Mouse (Mus musculus): ENCODE measurements around the gene Camk1d. TPM values are rescaled to one million over a fixed set of nuclear protein-coding genes. Genes with fewer than 3 reads are reported as not detected.

Camk1d gene
- polyA plus RNA-seq, 1 experiment from 2014 or later, result 10.4 TPM

DNA sequence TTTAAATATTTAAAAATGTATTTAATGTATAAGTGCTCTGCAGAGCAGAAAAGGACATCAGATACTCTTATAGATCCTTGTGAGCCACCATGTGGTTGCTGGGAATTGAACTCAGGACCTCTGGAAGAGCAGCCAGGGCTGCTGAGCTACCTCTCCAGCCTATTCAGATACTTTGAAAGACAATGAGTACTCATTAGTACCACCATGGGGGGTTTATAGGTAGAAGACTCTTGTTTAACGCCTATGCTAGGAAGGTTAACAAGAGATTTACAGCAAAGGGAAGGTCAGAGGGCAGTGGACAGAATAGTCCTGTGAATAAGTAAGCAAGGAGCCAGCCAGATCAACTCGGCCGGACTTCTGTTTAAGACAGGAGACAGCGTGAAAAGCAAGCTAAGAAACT, 357.3 kb downstream of the Camk1d start:
- no peak for ATAC-seq (ENCODE audit: insufficient number of reproducible peaks, low FRiP score, low TSS enrichment, low read depth)
- Histone ChIP-seq H3K36me3 (no peaks in the 10 kb centered on the region), H3K9ac (no peak overlapping the region), H3K4me2 (replicated peaks) (no peak overlapping the region), H3K9me3 (replicated peaks) (no peaks in the 10 kb centered on the region), H3K4me1 (no peaks in the 10 kb centered on the region), H3K4me3 (replicated peaks) (no peak overlapping the region), H3K27me3 (no peaks in the 10 kb centered on the region), H3K27ac (replicated peaks) (no peak overlapping the region)
- WGBS, result 71% methylated on average over 4 of the region's 4 CpGs

DNA sequence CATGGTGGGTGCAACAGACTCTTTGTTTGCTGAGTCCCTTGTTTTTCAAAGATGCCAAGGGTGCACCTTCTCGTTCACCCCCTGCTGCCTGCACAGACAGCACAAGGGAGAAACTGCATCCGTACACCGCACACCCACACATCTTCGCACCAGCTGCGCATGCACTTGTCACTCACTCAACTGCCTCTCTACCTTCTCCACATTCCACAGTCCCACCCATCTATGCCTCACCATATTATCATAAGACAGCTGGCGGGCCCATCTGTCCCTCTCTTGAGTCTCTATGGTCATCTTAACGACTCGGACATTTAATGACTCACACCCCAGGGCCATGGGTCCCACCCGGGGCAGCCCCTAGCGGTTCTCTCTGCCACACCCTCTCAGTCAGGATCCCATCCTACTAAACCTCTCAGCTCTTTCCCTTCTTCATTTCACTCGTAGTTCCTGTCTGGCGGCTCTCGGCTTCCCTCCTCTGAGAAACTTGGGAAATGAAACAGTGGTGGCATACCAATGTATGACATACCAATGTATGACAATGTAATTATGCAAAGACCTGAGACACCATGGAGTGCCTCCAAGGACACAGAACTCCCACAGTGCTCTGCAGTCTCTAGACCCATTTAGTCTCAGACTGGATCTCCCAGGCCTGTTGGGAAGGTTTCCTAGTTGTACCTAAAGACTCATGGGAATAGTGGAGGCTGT, 361.3 kb downstream of the Camk1d start:
- Histone ChIP-seq H3K4me2 (replicated peaks) (no peak overlapping the region), H3K9me3 (replicated peaks) (no peaks in the 10 kb centered on the region), H3K9ac (no peak overlapping the region), H3K4me1 (no peaks in the 10 kb centered on the region), H3K36me3 (no peaks in the 10 kb centered on the region), H3K4me3 (replicated peaks) (no peak overlapping the region), H3K27me3 (no peaks in the 10 kb centered on the region), H3K27ac (replicated peaks) (no peak overlapping the region)
- no peak for ATAC-seq (ENCODE audit: insufficient number of reproducible peaks, low FRiP score, low TSS enrichment, low read depth)
- 79% methylated on average over 13 of the region's 13 CpGs for WGBS

DNA sequence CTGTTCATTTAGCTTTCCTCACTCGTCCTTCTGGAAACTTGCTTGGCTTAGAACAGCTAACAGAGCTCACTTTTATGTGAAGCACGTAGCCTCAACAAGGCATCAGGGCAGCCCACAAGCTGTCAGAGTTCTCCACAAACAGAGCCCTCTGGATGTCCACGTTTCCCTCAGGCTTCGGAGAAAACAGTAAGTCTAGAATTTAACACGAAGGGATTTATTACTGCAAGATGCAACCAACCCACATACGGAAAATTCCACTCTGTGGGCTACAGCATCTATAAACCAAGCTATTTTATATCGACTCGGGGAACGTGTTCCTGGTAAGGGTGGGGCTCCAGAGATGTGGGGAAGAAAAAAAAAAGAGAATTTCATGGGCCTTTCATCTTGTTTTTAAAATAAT, 369.0 kb downstream of the Camk1d start:
- Histone ChIP-seq H3K4me1 (no peaks in the 10 kb centered on the region), H3K4me3 (replicated peaks) (no peak overlapping the region), H3K9ac (no peak overlapping the region), H3K36me3 (no peaks in the 10 kb centered on the region), H3K9me3 (replicated peaks) (no peaks in the 10 kb centered on the region), H3K4me2 (replicated peaks) (no peak overlapping the region), H3K27me3 (no peaks in the 10 kb centered on the region), H3K27ac (replicated peaks) (no peak overlapping the region)
- no peak for ATAC-seq (ENCODE audit: insufficient number of reproducible peaks, low FRiP score, low TSS enrichment, low read depth)
- 45% methylated on average over 9 of the region's 9 CpGs for WGBS

DNA sequence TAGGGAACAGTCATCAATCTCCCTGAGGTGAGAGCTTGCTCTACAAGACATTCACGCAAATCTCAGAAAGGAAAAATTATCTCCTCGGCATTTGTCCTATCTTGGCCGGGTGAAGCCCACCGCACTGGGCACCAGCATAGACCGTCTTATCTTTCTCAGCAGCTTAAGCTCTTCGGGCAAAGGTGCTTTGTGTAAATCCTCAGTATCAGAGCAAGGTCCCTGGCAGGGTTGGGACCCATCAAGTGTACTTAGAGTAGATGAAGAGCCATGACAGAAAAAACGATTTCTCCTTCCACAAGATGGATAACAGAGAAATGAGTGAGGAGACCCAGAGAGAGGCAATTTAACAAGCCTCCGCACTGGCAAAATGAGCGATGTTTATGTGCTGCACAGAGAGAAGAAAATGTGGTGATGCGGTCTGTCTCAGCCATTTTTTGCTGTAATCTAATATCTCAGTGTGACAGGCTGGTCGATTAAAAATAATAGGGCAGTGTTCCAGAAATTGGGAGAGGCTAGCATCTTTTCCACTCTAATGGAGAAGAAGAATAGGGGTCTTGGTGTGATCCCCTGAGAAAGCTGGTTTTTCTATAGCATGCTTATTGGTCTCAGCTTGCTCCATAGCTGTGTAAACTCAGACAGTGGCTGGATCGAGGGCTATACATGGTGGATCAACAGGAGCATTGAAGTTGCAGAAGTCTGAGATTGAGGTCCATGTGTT, 386.6 kb downstream of the Camk1d start:
- H3K27ac ChIP-seq (replicated peaks), result no peak overlapping the region
- H3K9ac ChIP-seq, result no peak overlapping the region
- H3K4me1 ChIP-seq, result no peaks in the 10 kb centered on the region
- no peak overlapping the region for H3K4me3 ChIP-seq (replicated peaks)
- WGBS, result 74% methylated on average over 12 of the region's 12 CpGs
- H3K9me3 ChIP-seq (replicated peaks), result no peaks in the 10 kb centered on the region
- no peaks in the 10 kb centered on the region for H3K27me3 ChIP-seq
- no peak overlapping the region for H3K4me2 ChIP-seq (replicated peaks)
- ATAC-seq (ENCODE audit: insufficient number of reproducible peaks, low FRiP score, low TSS enrichment, low read depth), result no peak
- no peaks in the 10 kb centered on the region for H3K36me3 ChIP-seq

DNA sequence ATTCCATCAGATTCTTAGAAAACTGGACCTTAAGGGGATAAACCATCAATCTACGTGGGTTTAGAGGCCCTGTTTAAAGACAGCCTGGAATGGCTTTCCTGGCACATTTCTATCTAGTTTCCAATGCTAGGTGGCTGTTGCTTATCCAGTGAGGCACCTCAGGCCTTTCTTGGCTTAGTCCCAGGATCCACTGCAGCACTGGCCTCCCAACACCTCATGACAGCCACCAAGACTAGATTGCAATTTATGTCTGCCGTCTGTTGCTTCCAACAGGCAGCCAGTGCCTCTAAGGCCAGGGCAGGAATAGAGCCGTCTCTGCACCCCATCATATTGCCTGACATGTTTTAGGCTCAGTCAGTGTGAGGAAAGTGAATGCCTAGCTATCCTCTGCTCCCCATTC, 389.5 kb downstream of the Camk1d start:
- no peak overlapping the region for H3K27ac ChIP-seq (replicated peaks)
- H3K27me3 ChIP-seq, result no peaks in the 10 kb centered on the region
- H3K4me1 ChIP-seq, result no peaks in the 10 kb centered on the region
- no peaks in the 10 kb centered on the region for H3K36me3 ChIP-seq
- no peak overlapping the region for H3K4me3 ChIP-seq (replicated peaks)
- H3K4me2 ChIP-seq (replicated peaks), result no peak overlapping the region
- no peak overlapping the region for H3K9ac ChIP-seq
- no peak for ATAC-seq (ENCODE audit: insufficient number of reproducible peaks, low FRiP score, low TSS enrichment, low read depth)
- 79% methylated on average over 3 of the region's 3 CpGs for WGBS
- H3K9me3 ChIP-seq (replicated peaks), result no peaks in the 10 kb centered on the region

DNA sequence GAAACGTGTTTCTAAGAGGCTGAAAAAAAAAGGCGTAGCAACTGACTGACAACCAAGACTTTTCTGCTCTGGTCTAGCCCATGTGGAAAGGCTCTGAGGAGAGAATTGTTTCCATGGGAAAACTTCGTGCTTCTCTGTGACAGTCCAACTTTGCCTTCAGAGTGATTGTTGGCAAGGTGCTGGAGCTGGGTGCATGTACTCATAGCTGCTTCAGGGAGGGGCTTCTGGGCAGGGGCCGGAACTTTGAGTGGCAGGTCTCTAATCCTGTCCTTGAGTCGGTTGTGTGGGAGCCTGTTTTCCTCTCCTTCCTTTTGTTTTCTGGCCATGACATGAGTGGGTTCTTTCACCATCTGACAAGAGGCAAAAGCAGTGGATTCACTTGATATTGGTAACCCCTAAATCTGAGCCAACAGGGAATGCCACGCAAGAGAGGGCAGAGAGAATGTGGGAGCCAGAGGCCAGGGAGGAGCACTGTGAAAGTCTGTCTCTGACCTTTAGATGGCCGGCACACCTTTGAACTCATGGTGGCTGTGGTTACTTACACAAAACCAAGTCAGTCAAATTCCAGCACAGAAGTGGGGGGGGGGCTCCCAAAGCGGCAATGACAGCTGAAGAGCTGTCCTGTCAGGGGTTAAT, 392.5 kb downstream of the Camk1d start:
- H3K36me3 ChIP-seq, result no peaks in the 10 kb centered on the region
- H3K4me1 ChIP-seq, result no peaks in the 10 kb centered on the region
- H3K9ac ChIP-seq, result no peak overlapping the region
- H3K27me3 ChIP-seq, result no peaks in the 10 kb centered on the region
- H3K4me3 ChIP-seq (replicated peaks), result no peak overlapping the region
- WGBS, result 62% methylated on average over 8 of the region's 8 CpGs
- no peak overlapping the region for H3K27ac ChIP-seq (replicated peaks)
- no peaks in the 10 kb centered on the region for H3K9me3 ChIP-seq (replicated peaks)
- ATAC-seq (ENCODE audit: insufficient number of reproducible peaks, low FRiP score, low TSS enrichment, low read depth), result no peak
- no peak overlapping the region for H3K4me2 ChIP-seq (replicated peaks)

DNA sequence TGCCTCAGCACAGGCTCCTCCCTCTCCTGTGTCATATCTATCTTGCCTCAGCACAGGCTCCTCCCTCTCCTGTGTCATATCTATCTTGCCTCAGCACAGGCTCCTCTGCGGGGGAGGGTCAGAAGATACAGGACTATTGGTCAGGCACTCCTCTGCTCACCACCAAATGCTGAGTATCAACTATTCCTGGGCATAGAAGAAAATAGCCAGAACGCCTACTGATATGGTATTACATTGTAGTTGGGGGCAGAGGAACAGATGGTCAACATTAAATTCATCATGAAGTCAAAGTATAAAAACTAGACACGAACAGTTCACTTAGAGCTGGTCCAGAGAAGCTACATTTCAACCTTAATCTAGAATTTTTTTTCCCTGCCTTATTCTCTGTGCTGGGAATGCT, 395.2 kb downstream of the Camk1d start:
- Histone ChIP-seq H3K36me3 (no peaks in the 10 kb centered on the region), H3K9me3 (replicated peaks) (no peaks in the 10 kb centered on the region), H3K4me1 (0 out of 2 replicates have a peak, but pooled peaks cover 3% of the 10 kb centered on the region), H3K4me3 (replicated peaks) (no peak overlapping the region), H3K9ac (no peak overlapping the region), H3K27me3 (no peaks in the 10 kb centered on the region), H3K27ac (replicated peaks) (no peak overlapping the region), H3K4me2 (replicated peaks) (no peak overlapping the region)
- 74% methylated on average over 3 of the region's 3 CpGs for WGBS
- ATAC-seq (ENCODE audit: insufficient number of reproducible peaks, low FRiP score, low TSS enrichment, low read depth), result no peak

DNA sequence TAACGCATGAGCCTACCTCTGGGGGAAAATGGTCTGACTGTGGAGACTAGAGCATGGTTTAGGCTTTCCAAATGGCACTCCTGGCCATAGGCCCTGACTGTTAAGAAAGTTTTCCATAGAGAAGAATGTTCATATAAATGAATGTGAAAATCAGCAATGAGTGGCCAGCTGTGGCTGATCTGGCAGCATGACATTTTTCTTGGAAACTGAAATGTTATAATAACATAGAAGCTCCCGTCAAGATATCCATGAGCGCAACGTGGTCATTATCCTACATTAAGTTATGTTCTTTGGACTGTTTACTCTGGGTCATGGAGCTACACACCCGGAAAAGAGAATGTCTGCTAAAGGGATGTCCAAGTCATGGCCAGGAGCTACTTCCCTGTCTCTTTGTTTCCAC, 397.6 kb downstream of the Camk1d start:
- no peaks in the 10 kb centered on the region for H3K27me3 ChIP-seq
- H3K9ac ChIP-seq, result no peak overlapping the region
- H3K9me3 ChIP-seq (replicated peaks), result no peaks in the 10 kb centered on the region
- 0 out of 2 replicates have a peak, but pooled peaks cover 3% of the 10 kb centered on the region for H3K4me1 ChIP-seq
- no peak overlapping the region for H3K4me2 ChIP-seq (replicated peaks)
- H3K4me3 ChIP-seq (replicated peaks), result no peak overlapping the region
- no peak for ATAC-seq (ENCODE audit: insufficient number of reproducible peaks, low FRiP score, low TSS enrichment, low read depth)
- no peaks in the 10 kb centered on the region for H3K36me3 ChIP-seq
- WGBS, result 79% methylated on average over 5 of the region's 5 CpGs
- H3K27ac ChIP-seq (replicated peaks), result no peak overlapping the region

DNA sequence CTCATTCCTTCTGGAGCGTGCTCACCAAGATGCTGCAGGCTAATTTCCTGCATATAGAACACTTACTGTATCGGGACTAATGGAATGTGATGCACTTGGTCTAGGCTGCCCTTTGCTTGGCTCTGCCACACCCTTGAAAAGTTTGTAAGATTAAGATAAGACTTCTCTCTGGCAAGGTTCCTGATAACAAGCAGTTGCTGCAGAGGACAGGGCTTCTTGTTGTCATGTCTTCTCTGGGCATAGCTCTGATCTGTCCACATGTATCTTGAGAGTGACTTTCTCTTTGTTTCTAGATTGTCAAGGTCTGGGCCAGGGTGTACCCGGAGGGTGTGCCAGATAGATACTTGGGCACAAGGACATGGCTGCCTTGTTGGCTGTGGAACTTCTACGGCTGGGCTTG, 398.1 kb downstream of the Camk1d start:
- Histone ChIP-seq H3K27me3 (no peaks in the 10 kb centered on the region), H3K4me2 (replicated peaks) (no peak overlapping the region), H3K27ac (replicated peaks) (no peak overlapping the region), H3K9me3 (replicated peaks) (no peaks in the 10 kb centered on the region), H3K36me3 (no peaks in the 10 kb centered on the region), H3K4me3 (replicated peaks) (no peak overlapping the region), H3K4me1 (0 out of 2 replicates have a peak, but pooled peaks cover 3% of the 10 kb centered on the region), H3K9ac (no peak overlapping the region)
- no peak for ATAC-seq (ENCODE audit: insufficient number of reproducible peaks, low FRiP score, low TSS enrichment, low read depth)
- 82% methylated on average over 4 of the region's 4 CpGs for WGBS

DNA sequence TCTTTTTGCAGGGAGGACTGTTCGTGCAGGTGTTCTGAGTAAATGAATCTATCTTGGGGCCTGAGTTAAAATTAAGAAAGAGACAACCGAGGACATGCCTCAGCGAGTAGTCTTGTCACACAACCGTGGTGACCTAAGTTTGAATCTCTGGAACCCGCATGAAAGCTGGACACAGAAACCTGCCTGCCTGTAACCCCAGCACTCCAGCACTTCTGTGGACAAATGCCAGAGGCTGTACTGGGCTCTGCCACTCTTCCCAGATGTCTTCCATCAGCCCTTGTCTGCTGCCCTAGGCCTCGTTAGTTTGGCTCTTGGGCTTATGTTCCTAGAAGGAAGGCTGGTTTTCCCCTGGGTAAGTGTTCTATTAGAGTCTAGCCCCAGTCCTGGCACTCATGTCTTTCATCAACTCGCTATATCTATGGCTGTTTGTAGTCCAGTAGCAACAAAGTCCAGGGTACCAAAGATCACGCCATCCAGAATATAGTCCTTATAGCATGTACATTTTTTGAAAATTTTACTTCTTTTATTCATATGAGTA, 399.0 kb downstream of the Camk1d start:
- Histone ChIP-seq H3K9ac (no peak overlapping the region), H3K36me3 (peaks cover 2% of the 10 kb centered on the region; the same call in 1 of the 2 replicates), H3K4me3 (replicated peaks) (no peak overlapping the region), H3K4me2 (replicated peaks) (no peak overlapping the region), H3K27ac (replicated peaks) (0 out of 2 replicates have a peak overlapping the region, but pooled peaks have one; percentile 34), H3K4me1 (0 out of 2 replicates have a peak, but pooled peaks cover 3% of the 10 kb centered on the region), H3K27me3 (no peaks in the 10 kb centered on the region), H3K9me3 (replicated peaks) (no peaks in the 10 kb centered on the region)
- no peak for ATAC-seq (ENCODE audit: insufficient number of reproducible peaks, low FRiP score, low TSS enrichment, low read depth)
- 60% methylated on average over 8 of the region's 8 CpGs for WGBS

DNA sequence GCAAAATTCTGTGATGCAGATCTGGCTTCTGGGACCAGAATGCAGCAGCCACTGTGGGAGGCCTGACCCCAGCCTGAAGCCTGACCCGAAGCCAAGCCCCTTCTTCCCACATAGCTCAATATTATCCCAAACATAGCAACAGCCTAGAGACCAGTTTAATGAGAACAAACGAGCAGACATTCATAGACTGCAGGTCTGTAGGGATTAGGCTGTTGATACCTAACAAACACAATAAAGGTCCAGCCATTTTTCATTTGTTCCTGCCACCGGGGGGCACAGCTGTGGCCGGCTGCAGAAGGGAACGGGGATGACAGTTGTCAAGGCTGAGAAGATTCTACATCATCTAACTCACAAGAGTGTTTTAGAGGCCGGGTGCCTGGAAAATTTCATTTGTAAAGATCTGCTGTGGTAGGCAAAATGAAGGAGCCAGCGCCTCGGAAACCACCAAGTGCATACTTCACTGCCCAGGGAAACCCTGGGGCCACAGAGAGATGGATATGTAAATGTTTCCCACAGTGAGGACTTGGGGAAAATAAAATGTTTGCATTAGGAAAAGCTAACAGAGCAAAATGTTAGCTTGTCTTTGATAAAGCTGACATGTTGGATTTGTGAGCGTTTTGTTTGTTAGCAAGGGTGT, 399.7 kb downstream of the Camk1d start:
- ATAC-seq (ENCODE audit: insufficient number of reproducible peaks, low FRiP score, low TSS enrichment, low read depth), result no peak

More for the DNA sequence above, 399.7 kb downstream of the Camk1d start:
- WGBS, result 22% methylated on average over 9 of the region's 9 CpGs
- Histone ChIP-seq H3K4me3 (replicated peaks) (no peak overlapping the region), H3K9me3 (replicated peaks) (no peaks in the 10 kb centered on the region), H3K27me3 (no peaks in the 10 kb centered on the region), H3K4me1 (0 out of 2 replicates have a peak, but pooled peaks cover 3% of the 10 kb centered on the region), H3K27ac (replicated peaks) (0 out of 2 replicates have a peak overlapping the region, but pooled peaks have one; percentile 7), H3K36me3 (peaks cover 2% of the 10 kb centered on the region; the same call in 1 of the 2 replicates), H3K4me2 (replicated peaks) (no peak overlapping the region), H3K9ac (no peak overlapping the region)
